Mouse (Mus musculus) C2C12 (cell line): ENCODE data around the gene Msl3l2.

Experiments used
- CEBPB ChIP-seq: IDR thresholded peaks from one replicate; pipeline ENCODE4 v1.6.1; 2011; ENCODE audit warnings: low read depth, mild to moderate bottlenecking, control low read depth, moderate library complexity
- CTCF ChIP-seq: IDR thresholded peaks from one replicate; pipeline ENCODE4 v1.5.1; 2011; ENCODE audit not compliant: control insufficient read depth, insufficient read depth, insufficient read length
- FOSL1 ChIP-seq: IDR thresholded peaks from one replicate; pipeline ENCODE4 v1.8.0; 2011; ENCODE audit warnings: mild to moderate bottlenecking, low read length; ENCODE audit not compliant: poor library complexity, insufficient read depth, severe bottlenecking
- MAX ChIP-seq: IDR thresholded peaks from one replicate; pipeline ENCODE4 v1.6.1; 2011; ENCODE audit warnings: mild to moderate bottlenecking, control low read depth
- MYOD1 ChIP-seq: IDR thresholded peaks from one replicate; pipeline ENCODE4 v1.6.1; 2011; ENCODE audit warnings: low read depth; ENCODE audit not compliant: control insufficient read depth, insufficient read length
- MYOG ChIP-seq: IDR thresholded peaks from one replicate; pipeline ENCODE4 v1.6.1; 2011; ENCODE audit not compliant: control insufficient read depth, insufficient read length; ENCODE audit errors: extremely low read depth
- USF1 ChIP-seq: IDR thresholded peaks from one replicate; pipeline ENCODE4 v1.6.1; 2011; ENCODE audit warnings: low read depth, mild to moderate bottlenecking, control low read depth, moderate library complexity

GRCm38 (mm10) chr10:56094586-56094985 lies 12.1 kb upstream of the Msl3l2 start:
- TF ChIP-seq CTCF: no peak
- no peak for TF ChIP-seq USF1
- no peak for TF ChIP-seq CEBPB
- TF ChIP-seq MAX: no peak
- TF ChIP-seq MYOD1: no peak
- TF ChIP-seq MYOG: no peak
- no peak for TF ChIP-seq FOSL1
